Mouse (Mus musculus) cerebellum, adult 2 months (tissue): ENCODE measurements around the gene Lect2. TPM values are rescaled to one million over a fixed set of nuclear protein-coding genes. Genes with fewer than 3 reads are reported as not detected.

ENCODE experiments used
- DNase-seq, 2 experiments: peaks; one replicate each; pipeline ENCODE4 v3.0.0; 2021
- H3K27ac ChIP-seq: fragments of 200-500 bp; 2 replicates; pipeline ENCODE4 v1.5.1; 2012; ENCODE audit warnings: low read length, control low read depth, inconsistent platforms; ENCODE audit not compliant: insufficient read depth
- H3K27me3 ChIP-seq: fragments of 200-500 bp; 2 replicates; pipeline ENCODE4 v1.6.1; 2012; ENCODE audit warnings: inconsistent platforms, mild to moderate bottlenecking, low read length, moderate library complexity; ENCODE audit not compliant: control insufficient read depth, insufficient read depth
- H3K4me1 ChIP-seq: fragments of 200-500 bp; 2 replicates; pipeline ENCODE4 v1.6.1; 2011; ENCODE audit warnings: low read length; ENCODE audit not compliant: control insufficient read depth, insufficient read depth
- H3K4me3 ChIP-seq: fragments of 200-500 bp; replicated peaks from 2 replicates; pipeline ENCODE3; 2011; ENCODE audit warnings: mild to moderate bottlenecking, low read depth, low read length, control low read depth; ENCODE audit not compliant: insufficient read depth
- CTCF ChIP-seq: fragments of 200-500 bp; IDR thresholded peaks from 2 replicates; pipeline ENCODE4 v1.5.1; 2011; ENCODE audit warnings: low read depth, mild to moderate bottlenecking, control low read depth, low read length, moderate library complexity, borderline replicate concordance; ENCODE audit not compliant: insufficient read depth
- POLR2A ChIP-seq: fragments of 200-500 bp; IDR thresholded peaks from 2 replicates; pipeline ENCODE4 v1.6.1; 2011; ENCODE audit warnings: low read length, control low read depth, borderline replicate concordance; ENCODE audit not compliant: insufficient read depth
- WGBS: fragments of 180-500 bp; shearing (Covaris S2); methylation state at CpG from one replicate; pipeline ENCODE4 v1.1.7; 2018; 5-methylcytosine and 5-hydroxymethylcytosine counted together
- polyA plus RNA-seq: library from polyadenylated mRNA; depleted of rRNA; stranded (reverse); fragments of >200 nt; gene quantifications from 2 replicates; pipeline ENCODE4 v1.2.3, GENCODE M21; 2012; rRNA removed

Gene Lect2
- polyA plus RNA-seq: not detected in 2 replicates

- no peak for TF ChIP-seq CTCF
- no peak for TF ChIP-seq POLR2A
- 84% methylated on average over 9 of the region's 9 CpGs for WGBS
- DNase-seq: no peak
- H3K27me3 ChIP-seq: no peaks in the 10 kb centered on the region
- no peaks in the 10 kb centered on the region; the same call in 1 of the 2 replicates for H3K4me1 ChIP-seq
- H3K27ac ChIP-seq: no peak within 1 kb of the TSS
- no peak within 1 kb of the TSS for H3K4me3 ChIP-seq
Observed at GRCm38 (mm10) chr13:56548401-56548800, at the start of gene Lect2. Lect2 (minus strand) TSS chr13:56548502.

GRCm38 (mm10) chr13:56597296-56597695 is 49.0 kb upstream of the Lect2 start:
- 58% methylated on average over 4 of the region's 4 CpGs for WGBS
- no peak overlapping the region for H3K27ac ChIP-seq
- DNase-seq: no peak
- no peak overlapping the region for H3K4me3 ChIP-seq
- H3K27me3 ChIP-seq: no peaks in the 10 kb centered on the region; the same call in 1 of the 2 replicates
- H3K4me1 ChIP-seq: no peaks in the 10 kb centered on the region
- TF ChIP-seq POLR2A (no peak), CTCF (no peak)

- TF ChIP-seq CTCF (no peak), POLR2A (no peak)
- 84% methylated on average over 8 of the region's 8 CpGs for WGBS
Observed at GRCm38 (mm10) chr13:56595246-56595645, 46.9 kb upstream of the Lect2 start.

GRCm38 (mm10) chr13:56593961-56594391 is 45.7 kb upstream of the Lect2 start:
- DNase-seq: no peak
- TF ChIP-seq CTCF (no peak), POLR2A (no peak)
- no peaks in the 10 kb centered on the region; the same call in 1 of the 2 replicates for H3K27me3 ChIP-seq
- H3K4me3 ChIP-seq: no peak overlapping the region
- no peak overlapping the region for H3K27ac ChIP-seq
- 30% methylated on average over 7 of the region's 7 CpGs for WGBS
- H3K4me1 ChIP-seq: no peaks in the 10 kb centered on the region

More at GRCm38 (mm10) chr13:56595246-56595645, 46.9 kb upstream of the Lect2 start:
- Histone ChIP-seq H3K4me3 (no peak overlapping the region), H3K27me3 (no peaks in the 10 kb centered on the region; the same call in 1 of the 2 replicates), H3K4me1 (no peaks in the 10 kb centered on the region), H3K27ac (no peak overlapping the region)
- DNase-seq: no peak

- 83% methylated on average over 5 of the region's 5 CpGs for WGBS
- no peaks in the 10 kb centered on the region; the same call in 1 of the 2 replicates for H3K27me3 ChIP-seq
- no peak for DNase-seq
- H3K27ac ChIP-seq: no peak overlapping the region
- TF ChIP-seq POLR2A (no peak), CTCF (no peak)
- H3K4me1 ChIP-seq: no peaks in the 10 kb centered on the region
- no peak overlapping the region for H3K4me3 ChIP-seq
Observed at GRCm38 (mm10) chr13:56593196-56593595, 44.9 kb upstream of the Lect2 start.

- Histone ChIP-seq H3K27me3 (no peaks in the 10 kb centered on the region; the same call in 1 of the 2 replicates), H3K27ac (no peak overlapping the region), H3K4me3 (no peak overlapping the region), H3K4me1 (no peaks in the 10 kb centered on the region)
- DNase-seq: no peak
- WGBS: 21% methylated on average over 2 of the region's 2 CpGs
- TF ChIP-seq CTCF (no peak), POLR2A (no peak)
Observed at GRCm38 (mm10) chr13:56591939-56592338, 43.6 kb upstream of the Lect2 start.

- no peak overlapping the region for H3K4me3 ChIP-seq
- no peak for TF ChIP-seq CTCF
- TF ChIP-seq POLR2A: no peak
- H3K27me3 ChIP-seq: no peaks in the 10 kb centered on the region; the same call in 1 of the 2 replicates
- no peak overlapping the region for H3K27ac ChIP-seq
- no peaks in the 10 kb centered on the region for H3K4me1 ChIP-seq
- no peak for DNase-seq
- 74% methylated on average over 8 of the region's 8 CpGs for WGBS
Observed at GRCm38 (mm10) chr13:56591191-56591590, 42.9 kb upstream of the Lect2 start.

GRCm38 (mm10) chr13:56590202-56590601 is 41.9 kb upstream of the Lect2 start:
- no peak overlapping the region for H3K4me3 ChIP-seq
- DNase-seq: no peak
- H3K4me1 ChIP-seq: no peaks in the 10 kb centered on the region
- no peak for TF ChIP-seq POLR2A
- H3K27ac ChIP-seq: no peak overlapping the region
- WGBS: 86% methylated on average over 5 of the region's 5 CpGs
- H3K27me3 ChIP-seq: no peaks in the 10 kb centered on the region
